8 mouse cellular contexts compared by ENCODE assay signal in the genomic region with DNA sequence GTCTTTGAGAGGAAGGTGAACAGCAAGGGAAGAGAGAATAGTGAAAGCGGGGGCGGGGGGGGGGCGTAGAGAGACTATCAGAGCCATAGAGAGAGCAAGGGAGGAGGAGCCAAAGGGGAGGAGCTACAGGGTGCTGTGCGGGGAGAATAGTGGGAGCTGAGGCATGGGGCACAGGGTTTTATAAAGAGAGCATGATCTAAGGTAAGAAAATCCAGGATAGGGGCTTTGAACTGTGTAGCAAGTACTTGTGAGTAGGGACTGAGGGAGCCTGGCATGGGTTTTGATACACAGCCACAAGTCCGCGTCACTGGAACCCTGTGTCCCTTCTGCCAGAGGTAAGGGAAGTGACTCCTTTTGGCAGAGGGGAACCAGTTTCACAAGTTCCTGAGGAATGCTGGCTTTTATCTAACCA. TPM values are rescaled to one million over a fixed set of nuclear protein-coding genes. Genes with fewer than 3 reads are reported as not detected.
DNase-seq lines count a peak whose midpoint lies in the region; ATAC-seq and TF ChIP-seq lines count a peak whose summit lies in the region.

No protein-coding gene starts in this region.

- 3% methylated on average over 6 of the region's 6 CpGs for WGBS in heart, postnatal 0 days
- 2% methylated on average over 5 of the region's 6 CpGs for WGBS in macrophage (ENCODE audit: missing documents)

- peak; percentile 62; the same call in 1 of the 2 replicates for ATAC-seq in heart, postnatal 0 days (ENCODE audit: insufficient read depth, low read depth)

- H3K79me2 ChIP-seq in macrophage (ENCODE audit: inconsistent target) = peaks cover 29% of the 10 kb centered on the region; the same call in 1 of the 2 replicates

- peak overlapping the region; percentile 20 for H3K4me3 ChIP-seq in heart, postnatal 0 days (ENCODE audit: low read depth, low read length)
- peak overlapping the region; percentile 19 for H3K4me3 ChIP-seq in macrophage (ENCODE audit: inconsistent target)
- H3K4me3 ChIP-seq in left cerebral cortex, adult 2 months = no peak overlapping the region

- H3K27ac ChIP-seq in heart, postnatal 0 days (ENCODE audit: low read depth) = no peak overlapping the region
- H3K27ac ChIP-seq in macrophage = peak overlapping the region; percentile 84
- H3K27ac ChIP-seq in left cerebral cortex, adult 2 months = no peak overlapping the region

- H3K9me3 ChIP-seq in heart, postnatal 0 days (replicated peaks; ENCODE audit: control insufficient read depth, low read length) = no peaks in the 10 kb centered on the region

- no peak overlapping the region for H3K9ac ChIP-seq in heart, postnatal 0 days (replicated peaks; ENCODE audit: low read depth, low read length)

- intact Hi-C loops in left cerebral cortex, adult 2 months (cut with DNase I) = loop anchor here (10.0 kb wide), 1 partner anchor 72 kb away; a partner anchor contains a TSS

- no peak for TF ChIP-seq EP300 in heart, postnatal 0 days (IDR thresholded peaks at IDR 0.05; ENCODE audit: low read depth)

- peaks cover 24% of the 10 kb centered on the region for H3K4me1 ChIP-seq in heart, postnatal 0 days (ENCODE audit: control insufficient read depth, insufficient read depth)

- DNase-seq in ovary, postnatal 36 days (ENCODE audit: low spot score) = peak; percentile 21
- no peak for DNase-seq in ovary, postnatal 10 days (ENCODE audit: low spot score)
- DNase-seq in c-Kit-positive CD71-positive TER-119-positive erythroid progenitor cells, embryonic 14.5 days (ENCODE audit: low spot score) = peak; percentile 54
- DNase-seq in heart, postnatal 0 days (ENCODE audit: low spot score) = peak; percentile 68
- peak; percentile 38 to 75 for DNase-seq in kidney, postnatal 25 days
- peak; percentile 57 for DNase-seq in thymus, postnatal 14 days
- no peak for DNase-seq in left cerebral cortex, adult 2 months (ENCODE audit: extremely low spot score in 1 of 2, low spot score in 2 of 2)

- H3K36me3 ChIP-seq in heart, postnatal 0 days (replicated peaks; ENCODE audit: control insufficient read depth, insufficient read depth, low read length) = no peaks in the 10 kb centered on the region
- H3K36me3 ChIP-seq in macrophage (ENCODE audit: inconsistent target) = no peaks in the 10 kb centered on the region

- peak overlapping the region; percentile 55 for H3K4me2 ChIP-seq in heart, postnatal 0 days (ENCODE audit: low read depth, low read length)

- no peaks in the 10 kb centered on the region for H3K27me3 ChIP-seq in heart, postnatal 0 days (ENCODE audit: control insufficient read depth, insufficient read depth, low read length)

- no peak for TF ChIP-seq CTCF in heart, postnatal 0 days (IDR thresholded peaks at IDR 0.05; ENCODE audit: low read depth)
- TF ChIP-seq CTCF in left cerebral cortex, adult 2 months (IDR thresholded peaks at IDR 0.05) = no peak

RNA-seq across cellular contexts. Expression of a gene that starts 54.9 kb away (rescaled TPM):
- 19.9 and 23.6 TPM in 2 replicates for total RNA-seq in heart, postnatal 0 days (2014; rRNA removed; ENCODE audit: low replicate concordance)
- polyA plus RNA-seq in heart, postnatal 0 days (2015; fragmentation: Nextera tagmentation; extraction: Ambion mirVana) = 11.8 and 12.4 TPM in 2 replicates
- total RNA-seq in macrophage (2018; cell fraction: chromatin; rRNA removed) = 100 to 1,000 TPM in 19 of 26 experiments, 10 to 100 TPM in 7; 62.0 to 236 (median 168) TPM
- 10 to 100 TPM; 32.4 to 57.4 (median 42.8) TPM for total RNA-seq in macrophage (2018; cell fraction: cytosol; rRNA removed)
- total RNA-seq in macrophage (2018; cell fraction: nucleus; rRNA removed) = 100 to 1,000 TPM in 4 of 26 experiments, 10 to 100 TPM in 22; 27.5 to 131 (median 71.2) TPM
- 22.4 to 47.5 TPM (median 23.5 TPM) in 3 replicates for polyA plus RNA-seq in macrophage (2018)
- total RNA-seq in left cerebral cortex, adult 2 months (2021) = 10 to 100 TPM; 33.7 to 36.8 TPM

Comparison
In these comparisons a context has a peak if more than half of its experiments do, and no peak if none do; other contexts are left out.
1. DNase-seq: peak in ovary, postnatal 36 days (single experiment), c-Kit-positive CD71-positive TER-119-positive erythroid progenitor cells, embryonic 14.5 days (single experiment), heart, postnatal 0 days (single experiment), kidney, postnatal 25 days (2 of 2) and thymus, postnatal 14 days (single experiment); none in ovary, postnatal 10 days (single experiment) and left cerebral cortex, adult 2 months (0 of 2).